Mouse (Mus musculus): ENCODE measurements around the gene Klf11.
"Not testable (repeated sequence)": the region's sequence is repeated elsewhere in the genome, so short reads cannot be mapped to it uniquely, and the experiment has no call there.

Gene Klf11

GRCm38 (mm10) chr12:24651063-24651557 lies at the start of gene Klf11:
Gene Klf11, plus strand, starts transcription at chr12:24651274.
- DNase-seq (ENCODE audit: low read depth in 2 of 2, low spot score in 2 of 2) = peak; percentile 95

- peak; percentile 20 to 49 for DNase-seq (ENCODE audit: low read depth in 2 of 2, low spot score in 2 of 2)
Measured at GRCm38 (mm10) chr12:24603266-24603665, 47.8 kb upstream of the Klf11 start.

DNA sequence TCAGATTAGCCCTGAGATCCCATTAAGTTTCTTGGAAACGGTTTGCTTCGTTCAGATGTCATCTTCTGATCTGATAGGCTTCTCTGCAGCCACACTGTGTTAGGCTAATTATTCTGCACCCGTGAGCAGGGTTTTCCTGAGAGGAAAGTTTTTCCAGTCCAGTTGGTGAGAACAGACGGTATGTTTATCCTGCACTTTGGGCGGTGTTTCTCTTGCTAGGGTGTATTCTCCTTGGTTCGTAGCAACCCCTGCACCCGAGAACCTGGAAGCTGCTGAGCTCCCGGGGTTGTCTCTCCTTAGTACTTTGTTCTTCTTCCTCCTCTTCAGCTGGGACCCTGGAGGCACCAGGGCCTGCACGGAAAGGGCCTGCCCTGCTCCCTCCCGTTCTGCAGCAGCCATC lies 44.9 kb upstream of the Klf11 start:
- DNase-seq (ENCODE audit: low read depth in 2 of 2, low spot score in 2 of 2) = no peak

GRCm38 (mm10) chr12:24612591-24612990 lies 38.5 kb upstream of the Klf11 start:
- no peak for DNase-seq (ENCODE audit: low read depth in 2 of 2, low spot score in 2 of 2)

GRCm38 (mm10) chr12:24614452-24615075 lies 36.5 kb upstream of the Klf11 start:
- DNase-seq (ENCODE audit: low read depth in 2 of 2, low spot score in 2 of 2) = no peak

GRCm38 (mm10) chr12:24615140-24615539 lies 35.9 kb upstream of the Klf11 start:
- no peak for DNase-seq (ENCODE audit: low read depth in 2 of 2, low spot score in 2 of 2)

- no peak for DNase-seq (ENCODE audit: low read depth in 2 of 2, low spot score in 2 of 2)
Measured at GRCm38 (mm10) chr12:24619436-24619835, 31.6 kb upstream of the Klf11 start.

DNA sequence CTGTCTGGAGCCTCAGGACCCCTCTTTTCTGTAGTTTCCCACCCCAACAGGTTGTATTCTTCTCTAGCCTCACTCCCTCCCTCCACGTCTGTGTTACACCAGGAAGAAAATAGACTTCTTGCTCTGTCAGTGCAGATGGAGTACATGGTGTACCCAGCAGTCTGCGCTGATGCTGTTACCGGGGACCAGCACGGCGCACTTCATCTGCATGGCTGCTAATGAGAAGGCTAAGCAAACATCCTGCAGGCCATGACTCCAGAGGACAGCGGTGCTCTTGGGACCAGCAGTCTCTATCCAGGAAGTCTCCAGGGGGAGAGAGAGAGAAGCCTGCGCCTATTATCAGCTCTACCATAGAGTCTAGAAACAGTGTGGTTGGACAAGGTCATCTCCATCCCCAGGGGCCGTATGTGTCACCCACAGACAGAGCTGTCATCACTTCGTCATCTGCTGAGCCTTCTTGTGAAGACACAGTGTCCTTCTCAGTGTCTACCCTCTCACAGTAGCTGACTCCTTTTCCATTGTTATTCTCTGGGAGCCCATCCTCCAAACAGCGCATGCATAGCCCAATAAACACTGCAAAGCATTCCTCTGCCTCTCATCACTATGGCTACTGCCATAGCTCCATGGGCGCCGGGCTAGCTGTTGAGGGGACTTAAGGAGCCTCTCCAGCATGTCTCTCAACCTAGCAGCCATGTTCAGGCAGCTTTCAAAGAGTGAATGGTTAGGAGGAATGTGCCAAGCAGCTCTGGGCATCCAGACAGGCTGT lies 27.4 kb upstream of the Klf11 start:
- no peak for DNase-seq (ENCODE audit: low read depth in 2 of 2, low spot score in 2 of 2)

DNA sequence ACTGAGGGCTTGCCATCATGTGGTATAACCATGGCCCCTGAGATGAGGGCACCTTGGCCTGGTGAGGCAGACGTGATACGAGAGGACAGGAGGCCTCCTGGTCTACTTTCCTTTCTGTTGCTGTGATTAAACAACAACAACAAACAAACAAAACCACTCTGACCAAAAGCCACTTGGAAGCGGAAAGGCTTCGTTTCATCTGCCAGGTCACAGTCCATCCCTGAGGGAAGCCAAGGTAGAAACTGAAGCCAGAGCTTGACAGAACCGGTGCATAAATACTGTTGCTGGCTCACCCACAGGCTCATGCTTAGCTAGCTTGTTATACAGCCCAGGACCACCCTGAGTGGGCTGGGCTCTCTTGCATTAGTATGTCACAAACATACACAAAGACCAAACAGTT lies 24.7 kb upstream of the Klf11 start:
- no peak for DNase-seq (ENCODE audit: low read depth in 2 of 2, low spot score in 2 of 2)

DNA sequence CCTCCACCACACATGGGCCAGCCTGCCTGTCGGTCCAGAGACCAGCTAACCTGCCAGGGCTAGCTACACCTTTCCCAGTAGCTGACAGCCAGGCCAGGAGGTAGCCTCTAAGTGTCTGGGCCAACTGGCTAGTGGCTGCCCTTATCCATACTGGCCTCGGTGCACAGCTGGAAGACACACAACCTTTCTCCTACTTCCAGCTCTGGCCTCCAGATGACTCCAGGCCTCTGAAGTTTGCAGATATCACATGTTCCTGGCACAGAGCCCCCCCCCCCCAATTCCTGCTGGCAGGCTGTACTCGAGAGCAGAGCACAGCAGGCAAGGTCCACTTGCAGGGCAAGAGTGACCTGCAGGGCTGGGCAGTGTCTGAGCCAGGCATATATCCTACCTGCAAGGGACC lies 23.9 kb upstream of the Klf11 start:
- no peak for DNase-seq (ENCODE audit: low read depth in 2 of 2, low spot score in 2 of 2)

DNA sequence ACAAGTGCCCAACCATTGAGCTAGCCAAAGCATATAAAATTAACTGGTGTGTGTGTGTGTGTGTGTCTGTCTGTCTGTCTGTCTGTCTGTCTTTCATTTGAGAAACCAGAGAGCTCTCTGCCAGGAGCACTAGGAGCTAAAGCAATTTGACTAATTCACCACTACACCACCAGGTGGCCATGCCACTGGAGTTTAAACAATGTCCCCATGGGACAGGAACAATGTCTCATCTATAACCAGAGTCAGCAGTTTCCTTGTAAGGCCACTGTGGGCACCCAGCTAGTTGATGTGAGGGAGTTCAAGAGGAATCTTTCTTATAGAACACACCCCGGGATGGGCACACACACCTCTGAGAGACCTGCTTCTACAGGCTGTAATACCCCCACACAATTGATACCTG lies 20.9 kb upstream of the Klf11 start:
- DNase-seq (ENCODE audit: low read depth in 2 of 2, low spot score in 2 of 2) = peak in 1 of 2 experiments; percentile 41

DNA sequence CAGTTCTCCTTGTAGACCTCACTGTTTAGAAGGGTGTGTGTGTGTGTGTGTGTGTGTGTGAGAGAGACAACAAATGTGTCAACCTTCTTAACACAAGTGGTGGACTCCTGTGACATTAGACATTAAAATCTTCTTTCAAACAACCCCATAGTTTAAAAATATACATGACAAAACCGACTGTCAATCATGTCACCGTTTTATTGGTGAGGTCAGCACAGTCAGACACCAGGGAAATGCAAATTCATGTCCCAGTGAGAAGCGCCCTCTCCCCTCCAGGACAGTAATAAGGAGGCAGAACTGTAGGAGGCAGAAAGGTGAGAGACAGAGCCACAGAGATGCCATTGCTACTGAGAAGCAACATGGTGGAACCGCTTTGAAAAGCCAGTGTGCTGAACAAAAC lies 18.7 kb upstream of the Klf11 start:
- DNase-seq (ENCODE audit: low read depth in 2 of 2, low spot score in 2 of 2) = no peak

DNA sequence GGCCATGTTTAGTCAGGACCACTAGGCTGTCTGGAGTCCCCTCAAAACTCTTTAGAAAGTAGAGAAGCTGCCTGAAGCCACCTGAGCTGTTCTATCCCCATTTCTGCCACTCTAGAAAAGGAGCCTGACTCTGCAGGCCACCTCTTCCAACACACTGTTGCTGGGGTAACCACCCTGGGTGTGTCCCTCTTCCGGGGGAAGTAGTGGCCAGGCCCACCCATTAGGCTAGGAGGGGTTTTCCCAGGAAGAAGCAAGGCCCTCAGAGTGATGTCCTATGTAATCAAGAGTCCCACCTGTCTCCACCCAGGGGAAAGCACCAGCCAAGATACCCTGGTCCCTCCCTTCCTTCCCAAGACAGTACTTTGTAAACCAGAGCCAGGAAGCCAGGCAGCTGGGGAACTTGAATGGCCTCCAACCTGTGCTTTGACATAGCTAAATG lies 17.3 kb upstream of the Klf11 start:
- no peak for DNase-seq (ENCODE audit: low read depth in 2 of 2, low spot score in 2 of 2)

DNA sequence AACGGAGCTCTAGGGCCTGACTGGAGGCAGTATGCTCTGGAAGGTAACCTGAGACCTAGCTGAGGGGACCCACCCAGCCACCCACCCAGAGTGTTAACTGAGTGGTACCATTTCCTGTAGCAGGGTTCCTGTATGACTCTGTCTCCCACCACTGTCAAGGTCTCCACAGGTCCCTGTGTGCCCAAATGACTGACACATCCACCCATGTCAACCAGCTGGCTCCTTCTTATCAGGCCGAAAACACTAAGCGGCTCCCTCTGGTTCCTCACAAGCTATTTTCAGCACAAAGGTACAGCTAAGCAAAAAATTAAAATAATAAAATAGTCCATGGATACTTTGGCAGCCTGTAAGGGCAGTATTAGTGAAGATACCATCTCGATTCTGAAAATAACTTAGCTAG lies 16.9 kb upstream of the Klf11 start:
- DNase-seq (ENCODE audit: low read depth in 2 of 2, low spot score in 2 of 2) = no peak

DNA sequence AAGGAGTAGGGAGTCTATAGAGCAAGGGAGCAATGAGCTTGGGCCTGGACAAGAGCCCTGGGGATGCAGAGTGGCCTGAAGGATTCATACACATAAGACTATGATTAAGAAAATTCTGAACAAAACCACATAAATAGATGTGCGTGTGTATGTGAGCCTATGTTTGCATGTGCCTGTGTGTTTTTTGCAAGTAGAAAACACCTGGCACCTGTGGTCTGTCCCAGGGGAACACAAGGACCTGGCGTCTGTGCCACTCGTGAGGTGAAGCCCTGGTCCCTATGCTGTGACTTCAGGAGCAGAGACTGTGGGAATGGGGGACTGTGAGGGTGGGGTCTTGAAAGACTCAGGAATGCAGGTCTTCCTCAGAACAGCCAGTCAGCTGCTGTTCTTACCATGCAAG lies 16.4 kb upstream of the Klf11 start:
- no peak for DNase-seq (ENCODE audit: low read depth in 2 of 2, low spot score in 2 of 2)

- not testable (repeated sequence) for DNase-seq (ENCODE audit: low read depth in 2 of 2, low spot score in 2 of 2)
Measured at GRCm38 (mm10) chr12:24638787-24639186, 12.3 kb upstream of the Klf11 start.

GRCm38 (mm10) chr12:24642370-24642802 lies 8.7 kb upstream of the Klf11 start:
- DNase-seq (ENCODE audit: low read depth in 2 of 2, low spot score in 2 of 2) = no peak

- DNase-seq (ENCODE audit: low read depth in 2 of 2, low spot score in 2 of 2) = no peak
Measured at GRCm38 (mm10) chr12:24644125-24644571, 6.9 kb upstream of the Klf11 start.

GRCm38 (mm10) chr12:24645901-24646300 lies 5.2 kb upstream of the Klf11 start:
- no peak for DNase-seq (ENCODE audit: low read depth in 2 of 2, low spot score in 2 of 2)

- DNase-seq (ENCODE audit: low read depth in 2 of 2, low spot score in 2 of 2) = no peak
Measured at GRCm38 (mm10) chr12:24648094-24648493, 3.0 kb upstream of the Klf11 start.

DNA sequence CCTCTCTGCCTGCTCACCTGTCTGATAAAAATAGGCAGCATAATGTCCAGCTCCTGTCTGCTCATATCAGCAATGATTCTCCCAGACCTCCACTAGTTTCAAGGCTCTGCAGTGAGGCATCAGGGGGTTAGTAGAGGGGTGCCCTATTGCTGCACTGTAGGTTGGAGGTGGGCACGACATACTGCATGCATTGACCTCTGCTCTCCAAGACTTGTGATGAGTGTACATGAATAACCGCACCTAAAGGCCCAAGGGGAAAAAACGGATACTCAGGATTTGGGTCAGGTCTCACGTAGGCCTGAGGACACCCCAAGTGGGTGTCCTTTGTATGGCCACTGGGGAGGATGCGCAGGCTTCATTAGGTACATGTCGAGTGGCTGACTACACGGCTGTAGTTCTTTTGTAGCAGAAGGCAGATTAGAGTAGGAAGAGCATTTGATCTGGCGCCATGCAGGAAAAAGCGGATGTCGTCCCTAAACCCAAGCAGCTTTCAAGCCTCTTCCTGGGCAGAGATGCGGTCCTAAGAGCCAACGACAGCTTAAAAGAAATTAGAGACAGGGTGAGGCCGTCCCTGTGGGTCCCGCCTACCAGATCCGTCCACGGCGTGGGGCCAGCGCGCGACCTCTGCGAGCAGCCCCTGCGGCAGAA lies 535 bp upstream of the Klf11 start:
- DNase-seq (ENCODE audit: low read depth in 2 of 2, low spot score in 2 of 2) = peak in 1 of 2 experiments; percentile 5

Measured in CD8-positive naive resting alpha-beta T cell, adult 2 months (primary cell).